Mouse (Mus musculus): Measurements from ENCODE around the gene Abhd17c.
"Not testable (repeated sequence)": the region's sequence is repeated elsewhere in the genome, so short reads cannot be mapped to it uniquely, and the experiment has no call there.

The Abhd17c gene

DNA sequence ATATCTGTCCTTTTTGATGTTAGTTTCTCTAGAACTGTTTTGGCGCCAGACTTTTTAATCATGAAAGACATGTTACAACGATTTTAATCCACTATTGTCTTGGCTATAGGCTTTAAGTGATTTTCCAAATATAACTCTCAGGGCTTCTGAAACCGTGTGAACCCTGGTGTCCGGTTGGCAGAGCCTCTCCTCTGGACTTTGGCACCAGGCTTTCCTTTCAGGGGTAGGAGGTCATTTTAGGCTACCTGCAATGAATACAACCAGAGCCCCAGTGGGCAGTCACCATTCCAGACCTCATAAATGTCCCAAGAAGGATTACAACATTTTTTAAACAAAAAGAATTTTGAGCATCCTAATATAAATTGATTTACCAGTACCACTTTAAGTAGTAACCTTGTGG, 1.1 kb upstream of the Abhd17c start:
- DNase-seq (ENCODE audit: low spot score), result no peak

DNA sequence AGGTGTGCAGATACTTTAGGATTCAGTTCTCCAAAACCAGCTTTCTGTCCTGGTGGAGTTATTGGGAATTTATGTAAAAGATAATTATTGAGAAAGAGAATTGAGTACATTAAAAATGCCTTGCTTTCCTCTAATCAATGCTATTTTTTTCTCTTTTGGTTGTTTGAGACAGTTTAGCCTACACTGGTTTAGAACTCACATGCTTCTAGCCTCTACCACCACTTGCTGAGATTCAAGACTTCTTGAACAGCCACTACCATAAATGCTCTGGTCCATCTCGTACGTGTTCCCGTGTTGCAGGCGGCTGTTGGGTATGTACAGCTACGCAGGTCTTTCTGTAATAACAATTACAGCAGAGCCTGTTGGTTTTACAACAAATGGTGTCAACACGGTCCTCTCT, 681 bp upstream of the Abhd17c start:
- no peak for DNase-seq (ENCODE audit: low spot score)

DNA sequence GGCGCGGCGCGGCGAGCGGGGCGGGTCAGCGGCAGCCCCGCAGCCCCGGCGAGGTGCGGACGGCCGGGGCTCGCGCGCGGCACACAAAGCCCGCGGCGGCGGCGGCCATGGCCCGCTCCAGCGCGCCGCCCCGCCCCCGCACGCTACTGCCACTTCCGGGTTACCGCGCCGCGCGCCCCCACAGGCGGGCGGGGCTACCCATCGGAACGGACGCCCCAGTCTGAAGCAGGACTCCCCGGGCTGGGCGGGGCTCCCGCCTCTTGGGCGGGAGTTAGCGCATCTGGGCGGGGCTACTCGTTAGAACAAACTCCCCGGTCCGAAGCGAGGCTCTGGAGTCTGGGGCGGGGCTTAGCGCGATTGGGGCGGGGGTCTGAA, 254 bp upstream of the Abhd17c start:
- peak; percentile 93 for DNase-seq (ENCODE audit: low spot score)

DNA sequence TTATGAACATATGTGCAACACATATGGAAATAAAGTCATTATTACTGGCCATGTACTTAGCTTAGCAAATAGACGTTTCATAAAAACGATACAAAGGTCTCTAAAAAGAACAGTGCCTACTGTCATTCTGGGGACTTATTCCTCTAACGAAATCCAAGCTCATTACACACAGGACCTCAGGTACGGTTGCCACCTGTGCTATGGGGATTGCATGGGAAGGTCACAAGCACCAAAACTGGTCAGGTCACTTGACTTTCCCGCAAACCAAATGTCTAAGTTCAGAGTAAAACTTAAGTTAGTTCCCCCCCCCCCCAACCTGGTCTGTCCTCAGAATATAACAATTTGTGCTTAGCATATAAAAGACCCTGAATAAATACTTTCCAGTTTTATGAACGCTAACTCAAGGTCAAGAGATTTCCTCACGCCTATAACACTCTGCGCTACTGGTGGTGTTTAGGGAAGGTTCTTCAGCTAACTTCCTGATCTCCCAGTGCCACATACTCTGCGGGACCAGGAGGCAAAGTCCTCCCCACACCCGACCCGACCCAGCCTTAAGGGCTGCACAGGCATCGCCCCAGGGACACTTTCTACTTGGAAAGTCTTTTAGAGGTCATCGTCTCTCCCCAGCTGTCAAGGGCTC, 1.2 kb downstream of the Abhd17c start:
- no peak for DNase-seq (ENCODE audit: low spot score)

DNA sequence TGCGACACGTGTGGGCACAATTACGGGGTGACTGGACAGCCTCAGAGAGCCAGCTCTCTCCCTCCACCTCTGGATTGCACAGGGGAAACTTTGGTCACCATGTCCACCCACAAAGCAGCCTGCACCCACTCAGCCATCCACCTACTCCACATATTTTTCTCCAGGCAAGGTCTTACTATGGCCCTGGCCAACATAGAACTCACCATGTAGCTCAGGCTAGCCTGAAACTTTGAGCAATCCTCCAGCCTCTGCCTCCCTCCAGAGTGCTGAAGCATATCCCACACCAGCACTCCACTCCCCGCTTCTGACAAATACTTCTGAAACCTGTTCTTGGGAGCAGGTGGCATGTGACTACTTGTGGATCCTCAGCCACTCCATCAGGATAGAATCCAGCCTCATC, 1.9 kb downstream of the Abhd17c start:
- DNase-seq (ENCODE audit: low spot score), result no peak

DNA sequence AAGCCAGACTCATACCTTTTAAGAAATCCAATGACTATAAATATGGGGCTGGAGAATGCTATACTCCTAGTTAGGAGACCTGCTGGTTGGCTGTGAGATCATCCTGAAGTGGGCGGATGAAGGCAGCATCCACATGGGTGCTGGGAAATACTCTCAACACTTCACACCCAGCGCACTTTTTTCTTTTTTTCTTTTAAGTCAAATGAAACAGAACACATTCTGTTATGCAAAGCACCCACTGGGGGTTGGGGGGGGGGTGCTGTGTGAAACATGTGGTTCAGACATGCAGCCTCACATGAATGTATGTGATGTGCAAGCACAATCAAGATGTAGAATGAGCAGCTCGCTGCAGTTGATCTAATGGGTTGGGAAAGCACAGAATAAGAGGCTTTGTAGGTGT, 2.8 kb downstream of the Abhd17c start:
- DNase-seq (ENCODE audit: low spot score), result no peak

DNA sequence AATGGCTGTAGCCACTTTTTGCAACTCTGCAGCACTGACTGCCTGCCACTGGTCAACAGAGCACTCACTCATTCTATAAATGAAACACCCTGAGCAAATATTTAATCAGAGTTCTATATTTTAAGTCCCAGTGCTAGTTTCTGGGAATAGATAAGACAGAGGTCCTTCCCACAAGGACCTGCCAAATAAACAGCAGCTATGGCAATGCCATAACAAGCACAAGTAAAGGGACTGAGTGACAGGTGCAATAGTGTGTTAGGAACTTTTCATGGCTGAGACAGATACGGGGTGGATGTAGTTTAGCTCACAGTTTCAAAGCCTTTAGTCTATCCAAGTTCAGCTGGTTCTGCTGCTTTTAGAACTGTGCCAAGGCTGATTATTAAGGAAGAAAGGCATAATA, 3.9 kb downstream of the Abhd17c start:
- DNase-seq (ENCODE audit: low spot score), result no peak

DNA sequence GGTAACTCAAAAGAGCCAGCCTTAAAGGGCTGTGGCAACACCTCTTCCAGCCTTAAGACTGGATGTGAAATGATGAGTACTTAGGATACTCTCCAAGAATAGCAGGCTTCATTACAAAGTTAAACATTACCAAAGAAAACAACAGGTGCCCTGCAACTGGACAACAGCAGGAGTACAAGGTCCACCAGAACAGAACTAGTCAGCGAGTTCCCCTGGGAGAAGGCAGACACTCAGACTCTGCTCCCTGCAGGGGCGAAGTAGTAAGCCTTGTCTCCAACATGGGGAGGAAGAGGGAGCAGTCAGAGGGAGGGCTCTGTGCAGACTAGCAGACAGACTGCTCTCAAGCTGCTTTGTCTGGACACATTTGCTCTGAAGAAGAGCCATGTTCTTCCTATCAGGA, 6.1 kb downstream of the Abhd17c start:
- no peak for DNase-seq (ENCODE audit: low spot score)

DNA sequence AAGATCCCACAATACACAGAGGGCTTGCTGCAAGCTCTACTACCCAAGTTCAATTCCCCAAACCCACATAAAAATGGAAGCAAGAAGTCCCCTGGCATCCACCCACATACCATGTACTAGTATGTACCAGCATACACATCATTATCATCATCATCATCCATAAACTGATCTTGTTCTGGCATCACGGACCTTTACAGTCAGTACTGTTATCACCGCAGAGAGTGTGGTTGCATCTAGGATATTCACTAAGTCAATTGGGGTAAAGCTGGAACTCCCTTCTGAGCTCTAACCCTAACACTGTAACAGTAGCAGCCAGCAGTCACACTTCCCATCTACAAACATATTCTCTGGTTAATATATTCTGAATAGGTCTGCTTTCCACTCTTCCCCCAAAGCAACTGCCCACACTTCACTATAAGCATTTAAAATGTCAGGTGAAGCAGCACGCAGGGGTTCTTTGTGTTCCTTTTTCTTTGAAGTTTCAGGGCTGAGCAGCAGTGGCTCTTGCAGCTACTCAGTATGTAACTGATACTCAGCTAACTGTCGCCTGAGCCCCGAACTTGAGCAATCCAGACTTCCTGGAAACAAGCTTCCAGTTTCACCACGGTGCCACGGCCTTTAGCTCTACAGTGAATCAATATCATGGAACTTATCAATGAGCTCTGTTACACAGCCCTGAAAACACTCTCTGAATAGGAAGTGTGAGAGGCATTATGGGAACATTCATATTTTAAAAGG, 8.8 kb downstream of the Abhd17c start:
- no peak for DNase-seq (ENCODE audit: low spot score)

DNA sequence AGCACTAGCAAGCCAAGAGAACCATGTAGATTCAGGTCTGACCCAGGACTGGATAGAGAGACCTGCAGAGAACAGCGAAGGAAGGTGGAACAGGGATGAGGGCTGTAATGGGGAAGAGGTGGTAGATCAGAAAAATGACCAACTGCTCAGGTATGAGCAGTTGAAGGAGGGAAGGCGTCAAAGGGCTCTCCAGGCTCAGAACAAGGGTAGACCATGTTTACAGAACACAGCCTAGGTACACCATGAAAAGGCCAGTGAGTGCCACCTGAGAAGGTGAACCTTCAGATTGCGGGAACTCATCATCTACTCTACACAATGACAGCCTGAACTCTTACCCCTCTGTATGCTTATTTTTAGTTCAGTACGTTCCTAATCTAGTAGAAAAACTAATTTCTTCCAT, 9.5 kb downstream of the Abhd17c start:
- no peak for DNase-seq (ENCODE audit: low spot score)

DNA sequence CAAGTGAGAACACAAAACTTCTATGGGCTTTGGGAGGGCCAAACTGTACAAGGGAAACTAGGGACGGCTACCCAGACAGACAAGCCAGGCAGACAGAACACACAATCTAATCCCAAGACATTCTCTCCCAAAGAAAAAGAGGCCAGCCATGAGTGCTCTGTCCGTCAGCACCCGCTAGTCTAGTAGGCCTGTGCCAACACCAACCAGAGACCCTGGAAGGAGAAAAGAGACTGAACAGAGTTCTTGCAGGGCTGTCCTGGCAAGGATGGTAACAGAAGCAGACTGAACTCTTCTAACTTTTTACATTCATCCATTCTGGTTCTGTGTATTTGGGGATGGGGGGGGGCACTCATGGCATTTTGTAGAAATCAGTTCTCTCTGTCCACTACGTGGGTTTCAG, 12.1 kb downstream of the Abhd17c start:
- no peak for DNase-seq (ENCODE audit: low spot score)

DNA sequence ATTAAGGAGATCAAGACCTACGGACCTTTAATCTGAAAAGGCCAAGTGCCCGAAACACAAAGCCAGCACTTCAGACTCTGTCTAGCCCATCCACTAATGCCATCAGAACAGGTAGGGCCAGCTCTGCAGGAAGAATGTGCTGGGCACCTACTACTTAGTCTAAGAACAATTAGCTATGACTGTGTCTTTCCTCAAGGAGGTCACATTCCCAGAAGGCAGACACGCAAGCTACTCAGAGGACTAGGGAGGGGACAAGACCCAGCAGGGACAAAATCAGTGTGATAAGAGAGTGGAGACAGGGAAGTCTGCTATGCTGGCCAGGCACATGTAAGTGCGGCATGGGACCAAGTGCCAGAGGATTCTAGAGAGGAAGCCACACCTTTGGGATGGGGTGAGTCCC, 13.0 kb downstream of the Abhd17c start:
- no peak for DNase-seq (ENCODE audit: low spot score)

DNA sequence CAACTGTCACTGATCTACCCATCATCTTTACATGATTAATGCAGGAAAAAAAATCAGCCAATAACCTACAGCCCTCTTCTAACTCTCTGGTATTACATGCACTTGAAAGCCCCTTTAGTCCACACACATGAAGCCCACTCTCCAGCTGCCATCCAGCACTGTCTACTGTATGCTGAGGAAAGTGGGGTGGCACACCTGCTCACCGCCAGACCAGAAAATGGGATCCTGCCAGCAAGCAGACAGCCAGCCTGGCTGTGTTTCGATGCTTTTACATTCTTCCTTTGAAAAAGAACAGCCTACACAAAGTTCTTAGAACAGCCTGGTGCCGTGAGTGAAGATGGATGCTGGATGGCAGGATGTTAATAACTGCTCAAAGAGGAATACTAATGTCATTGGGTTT, 13.9 kb downstream of the Abhd17c start:
- no peak for DNase-seq (ENCODE audit: low spot score)

DNA sequence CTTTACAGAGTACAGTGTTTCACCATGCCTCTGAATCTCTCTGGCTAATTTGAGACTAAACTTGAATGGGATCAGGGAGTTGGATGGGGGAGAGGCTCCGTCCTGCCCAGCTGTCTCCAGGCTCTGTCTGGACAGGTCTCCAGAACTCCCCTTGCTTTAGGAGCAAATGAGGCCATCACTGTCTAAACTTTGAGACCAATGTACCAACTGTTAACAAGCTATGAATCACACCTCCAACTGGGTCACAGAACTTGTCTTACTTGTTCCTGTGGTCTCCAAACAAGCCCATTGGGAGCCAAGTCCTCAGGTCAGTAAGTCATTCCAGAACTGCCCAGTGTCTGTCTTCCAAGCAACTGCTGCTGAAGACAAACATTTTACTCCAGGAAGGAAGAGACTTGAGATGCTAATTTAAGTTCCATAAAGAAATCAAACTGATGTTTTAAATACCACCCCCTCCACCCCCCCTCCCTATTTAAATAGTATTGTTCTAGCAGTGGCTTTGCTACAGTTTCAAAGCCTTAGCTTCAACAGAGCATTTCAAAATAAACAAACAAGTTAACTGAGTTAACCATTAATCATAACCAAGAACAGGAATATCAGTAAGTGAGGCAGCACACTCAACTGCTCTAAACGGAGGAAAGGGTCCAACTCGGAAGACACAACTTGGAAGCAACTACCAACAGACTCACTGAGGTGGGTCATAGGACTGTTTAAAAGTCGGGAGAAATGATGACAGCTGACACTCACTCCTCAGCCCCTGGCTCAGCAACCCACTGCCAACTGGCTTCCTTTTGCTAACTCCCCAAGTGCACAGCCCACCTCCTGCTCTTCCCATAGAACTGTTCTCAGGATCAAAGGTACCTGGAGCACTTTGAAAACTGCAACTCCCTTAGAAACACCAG, 15.6 kb downstream of the Abhd17c start:
- DNase-seq (ENCODE audit: low spot score), result no peak

DNA sequence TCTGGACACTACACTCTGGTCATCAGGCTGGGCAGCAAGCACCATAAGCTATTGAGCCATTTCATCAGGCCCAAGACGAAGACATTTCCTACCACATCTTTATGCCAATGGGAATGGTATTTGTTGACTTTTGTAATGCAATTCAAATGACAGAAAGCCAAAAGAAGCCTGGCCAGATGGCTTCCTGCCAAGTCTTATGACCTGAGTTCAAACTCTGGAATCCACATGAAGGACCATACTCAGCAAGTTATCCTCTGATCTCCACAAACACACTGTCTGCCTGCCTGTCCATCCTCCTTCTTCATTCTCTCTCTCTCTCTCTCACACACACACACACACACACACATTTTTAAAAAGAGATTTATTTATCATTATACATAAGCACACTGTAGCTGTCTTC, 19.0 kb downstream of the Abhd17c start:
- no peak for DNase-seq (ENCODE audit: low spot score)

DNA sequence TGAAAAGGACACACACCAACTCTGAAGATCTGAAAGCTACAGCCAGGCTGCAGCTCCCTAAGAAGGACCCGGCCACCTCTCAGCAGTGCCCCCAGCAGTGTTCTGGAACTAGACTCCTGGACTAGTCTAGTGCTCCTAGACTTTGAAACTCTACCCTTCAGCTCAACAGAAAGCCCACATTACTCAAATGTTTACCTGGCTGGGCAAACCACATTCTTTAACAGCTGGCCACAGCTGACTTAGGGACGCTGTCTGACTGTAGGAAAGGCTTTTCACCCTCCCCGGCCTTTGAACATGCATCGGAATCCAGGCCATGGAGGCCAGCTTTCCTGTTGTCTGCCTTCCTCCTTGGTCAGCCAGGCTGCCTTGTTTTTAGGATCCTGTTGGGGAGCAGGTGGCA, 20.0 kb downstream of the Abhd17c start:
- DNase-seq (ENCODE audit: low spot score), result no peak

DNA sequence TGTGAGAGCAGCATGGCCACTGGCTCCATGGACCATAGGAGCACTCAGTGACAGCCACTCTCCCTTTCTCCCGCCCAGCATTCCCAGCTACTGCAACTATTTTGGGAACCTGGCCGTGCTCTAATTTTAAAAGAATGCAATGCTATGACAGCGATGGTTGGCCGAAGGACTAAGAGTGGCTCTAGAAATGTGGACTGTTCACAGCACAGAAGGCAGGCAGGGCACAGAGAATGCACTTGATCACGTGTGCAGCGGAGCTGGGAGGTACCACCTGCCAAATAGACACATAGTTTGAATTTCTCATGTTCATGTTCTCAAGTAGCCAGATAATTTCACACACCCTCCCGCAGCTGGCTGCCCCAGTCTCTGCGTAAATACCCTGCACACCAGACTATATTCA, 23.0 kb downstream of the Abhd17c start:
- no peak for DNase-seq (ENCODE audit: low spot score)

DNA sequence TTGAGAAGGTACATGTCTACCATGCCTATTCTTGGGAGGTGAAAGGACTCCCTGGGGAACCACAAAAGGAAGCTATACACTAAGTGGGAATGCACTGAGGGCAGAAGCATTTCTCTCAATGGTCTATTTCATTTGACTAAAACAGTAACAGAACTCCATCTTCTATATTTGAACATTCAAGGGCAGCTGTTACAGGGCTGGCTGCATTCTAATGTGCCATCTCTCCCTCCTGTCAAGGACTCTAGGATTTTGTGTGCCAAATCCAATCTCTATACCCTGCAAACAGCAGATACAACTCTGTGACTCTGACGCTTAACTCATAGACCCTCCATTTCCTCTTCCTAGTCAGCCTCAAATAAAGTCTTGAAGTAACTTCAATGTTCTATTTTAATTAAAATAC, 26.0 kb downstream of the Abhd17c start:
- DNase-seq (ENCODE audit: low spot score), result no peak

DNA sequence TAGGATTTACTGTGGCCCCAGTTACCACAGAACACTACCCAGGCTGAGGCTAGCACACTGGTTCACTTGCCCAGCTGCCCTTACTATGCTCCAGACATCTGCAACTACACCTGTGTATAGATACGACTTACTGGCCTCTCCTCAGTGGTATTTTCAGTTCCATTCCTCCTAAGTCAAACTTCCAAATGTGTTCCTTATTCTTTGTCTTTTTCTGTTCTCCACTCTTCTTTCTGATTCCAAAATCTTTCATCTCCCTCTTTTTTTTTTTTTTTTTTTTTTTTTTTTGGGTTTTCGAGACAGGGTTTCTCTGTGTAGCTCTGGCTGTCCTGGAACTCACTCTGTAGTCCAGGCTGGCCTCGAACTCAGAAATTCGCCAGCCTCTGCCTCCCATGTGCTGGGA, 28.0 kb downstream of the Abhd17c start:
- not testable (repeated sequence) for DNase-seq (ENCODE audit: low spot score)

DNA sequence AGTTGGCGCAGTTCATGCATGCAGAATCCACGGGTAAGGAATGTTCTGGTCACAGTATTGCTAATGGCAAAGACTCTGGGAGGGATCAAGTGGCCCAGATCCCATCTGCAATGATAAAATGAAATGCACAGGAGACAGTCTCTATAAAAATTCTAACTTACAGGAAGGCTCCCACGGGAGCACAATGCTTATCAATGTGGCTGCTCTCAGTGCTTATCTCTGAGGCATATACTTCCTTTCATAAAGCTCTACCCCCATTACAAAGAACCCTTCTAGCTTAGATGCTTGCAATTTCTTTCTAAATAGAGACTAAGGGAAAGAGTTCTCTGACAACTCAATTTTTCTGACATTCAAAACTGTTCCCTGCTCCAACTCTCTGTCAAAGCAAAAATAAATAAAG, 29.9 kb downstream of the Abhd17c start:
- DNase-seq (ENCODE audit: low spot score), result no peak

DNA sequence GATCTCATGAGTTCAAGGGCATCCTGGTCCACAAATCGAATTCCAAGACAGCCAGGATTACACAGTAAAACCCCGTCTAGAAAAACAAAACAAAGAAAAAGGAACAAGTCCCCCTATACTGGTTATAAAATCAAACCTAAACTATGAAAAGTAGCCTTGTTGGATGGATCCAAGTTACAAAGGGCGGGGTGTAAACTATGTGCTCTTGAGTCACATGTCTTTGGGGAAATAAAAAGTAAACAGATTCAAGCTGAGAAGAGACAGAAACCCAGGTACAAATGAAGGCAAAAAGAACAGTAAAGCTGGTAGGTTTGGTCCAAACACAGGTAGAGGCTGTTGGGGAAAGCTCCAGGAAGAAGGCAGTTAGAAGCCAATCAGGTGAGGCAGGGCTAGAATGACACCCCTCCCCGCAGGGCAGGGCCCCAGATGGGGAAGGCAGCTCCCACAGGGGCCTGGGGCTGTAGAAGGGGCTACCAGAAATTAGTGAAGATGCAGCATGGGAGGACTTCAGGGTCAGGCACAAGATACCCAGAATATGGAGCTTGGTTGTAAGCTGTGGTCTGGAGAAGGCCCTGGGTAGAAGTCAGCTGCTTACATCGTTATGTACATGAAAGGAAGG, 31.4 kb downstream of the Abhd17c start:
- DNase-seq (ENCODE audit: low spot score), result no peak

DNA sequence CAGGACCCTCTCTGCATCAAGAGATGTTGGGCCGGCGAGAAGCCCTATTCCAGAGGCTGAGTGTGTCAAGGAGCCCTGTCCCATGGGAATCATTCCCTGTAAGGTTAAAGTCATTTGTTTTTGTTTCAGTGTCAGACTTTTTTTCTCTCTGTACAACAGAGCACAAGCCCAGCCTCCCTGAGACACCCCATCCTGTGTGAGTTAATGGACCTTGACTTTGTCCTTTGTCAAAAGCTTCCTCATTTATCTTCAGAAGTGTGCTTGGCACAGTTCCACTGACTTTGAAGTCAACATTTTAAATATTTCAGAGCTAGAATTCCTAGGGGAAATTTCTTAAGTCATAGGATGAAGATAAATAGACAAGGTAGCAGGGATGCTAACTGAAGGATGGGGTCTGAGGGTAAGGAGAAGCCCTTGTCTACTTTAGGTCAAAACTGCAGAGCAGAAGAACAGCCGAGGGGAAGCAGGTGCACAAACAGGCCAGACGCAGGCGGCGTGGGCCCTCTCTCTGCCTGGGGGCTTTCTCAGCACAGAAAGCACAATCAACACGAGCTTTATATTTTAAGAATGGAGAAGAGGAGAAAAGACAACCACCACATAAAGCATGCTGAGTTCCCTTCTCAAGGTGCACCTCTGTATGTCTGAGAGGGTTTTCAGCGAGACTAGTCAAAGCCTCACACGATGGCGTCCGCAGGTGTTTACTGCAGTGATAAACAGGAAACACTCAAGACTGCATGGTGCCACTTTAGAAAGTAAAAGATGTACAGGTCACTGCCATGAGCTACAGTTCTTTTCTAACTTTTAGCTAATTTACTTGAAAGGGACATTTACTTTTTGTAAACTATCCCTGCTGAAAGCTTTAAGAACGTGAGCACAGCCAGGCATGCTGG, 32.2 kb downstream of the Abhd17c start:
- DNase-seq (ENCODE audit: low spot score), result no peak

All from embryo, embryonic 10 days (tissue).